Mouse (Mus musculus) kidney, embryonic 16.5 days (tissue): Measurements from ENCODE around the gene Slc12a8. TPM values are rescaled to one million over a fixed set of nuclear protein-coding genes. Genes with fewer than 3 reads are reported as not detected.

Experiments
- ATAC-seq: fragments of 200-750 bp; cut with Nextera tagmentation; 2 replicates; pipeline ENCODE4 v1.8.0; 2017; ENCODE audit warnings: moderate TSS enrichment; ENCODE audit not compliant: low FRiP score, low TSS enrichment
- H3K27ac ChIP-seq: fragments of 300-500 bp; sonication (generic); 2 replicates; pipeline ENCODE4 v1.5.1; 2014; ENCODE audit warnings: low read length
- H3K27me3 ChIP-seq: fragments of 300-500 bp; sonication (generic); 2 replicates; pipeline ENCODE4 v1.6.1; 2014; ENCODE audit warnings: low read length, control low read depth, mixed read lengths; ENCODE audit not compliant: insufficient read depth
- H3K36me3 ChIP-seq: fragments of 300-500 bp; sonication (generic); 2 replicates; pipeline ENCODE4 v1.6.1; 2014; ENCODE audit warnings: low read length, control low read depth, mixed read lengths; ENCODE audit not compliant: insufficient read depth
- H3K4me1 ChIP-seq: fragments of 300-500 bp; sonication (generic); 2 replicates; pipeline ENCODE4 v1.6.1; 2014; ENCODE audit warnings: low read length, control low read depth, mixed read lengths; ENCODE audit not compliant: insufficient read depth
- H3K4me2 ChIP-seq: fragments of 300-500 bp; sonication (generic); replicated peaks from 2 replicates; pipeline ENCODE4 v1.6.1; 2014; ENCODE audit warnings: low read depth, low read length
- H3K4me3 ChIP-seq: fragments of 300-500 bp; sonication (generic); 2 replicates; pipeline ENCODE4 v1.5.1; 2014; ENCODE audit warnings: mild to moderate bottlenecking, low read length
- H3K9ac ChIP-seq: fragments of 300-500 bp; sonication (generic); replicated peaks from 2 replicates; pipeline ENCODE4 v1.6.1; 2014; ENCODE audit warnings: low read length
- H3K9me3 ChIP-seq: fragments of 300-500 bp; sonication (generic); 2 replicates; pipeline ENCODE4 v1.6.1; 2016; ENCODE audit warnings: low read length, control low read depth
- whole genome bisulfite sequencing: fragments of 180-500 bp; shearing (Covaris S2); extraction: QIAGEN DNeasy Blood & Tissue Kit; methylation state at CpG from one replicate; pipeline ENCODE4 v1.1.7; 2014; 5-methylcytosine and 5-hydroxymethylcytosine counted together
- polyA plus RNA-seq: library from polyadenylated mRNA; unstranded; fragments of >200 nt; fragmentation: Nextera tagmentation; extraction: Ambion mirVana; gene quantifications from 2 replicates; pipeline ENCODE4 v1.2.1, GENCODE M21; 2015

The Slc12a8 gene
- polyA plus RNA-seq, 1 experiment from 2014 or later, result 0.92 TPM

DNA sequence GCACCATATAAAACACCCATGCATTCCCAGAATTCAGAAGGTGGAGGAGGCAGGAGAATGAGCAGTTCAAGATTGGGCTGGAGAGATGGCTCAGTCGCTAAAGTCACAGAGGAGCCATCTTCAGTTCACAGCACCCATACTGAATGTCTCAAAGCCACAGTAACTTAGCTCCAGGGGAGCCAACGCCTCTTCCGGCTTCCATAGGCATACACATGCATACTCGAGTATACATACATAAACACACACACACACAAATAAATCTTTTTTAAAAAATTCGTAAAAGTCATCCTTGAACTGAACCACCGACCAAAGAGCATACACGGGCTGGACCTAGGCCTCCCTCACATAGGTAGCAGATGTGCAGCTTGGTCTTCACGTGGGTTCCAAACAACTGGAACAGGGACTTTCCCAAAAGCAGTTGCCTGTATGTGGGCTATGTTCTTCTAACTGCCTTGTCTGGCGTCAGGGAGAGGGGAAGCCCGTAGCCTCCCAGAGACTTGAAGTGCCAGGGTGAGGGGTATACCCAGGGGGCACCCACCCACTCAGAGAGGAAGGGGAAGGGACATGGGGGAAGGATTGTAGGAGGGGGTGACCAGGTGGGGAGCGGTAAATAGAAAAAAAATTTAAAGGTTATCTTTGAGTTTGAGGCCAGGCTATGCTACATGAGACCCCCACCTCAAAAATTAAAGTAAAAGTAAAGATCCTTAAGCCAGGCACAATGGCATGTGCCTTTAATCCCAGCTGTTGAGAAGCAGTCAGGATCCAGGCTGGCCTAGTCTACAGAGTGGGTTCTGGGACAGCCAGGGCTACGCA, 191.7 kb downstream of the Slc12a8 start:
- no peak overlapping the region for H3K4me2 ChIP-seq
- no peak overlapping the region for H3K27ac ChIP-seq
- H3K9me3 ChIP-seq, result no peaks in the 10 kb centered on the region
- WGBS, result 89% methylated on average over 12 of the region's 12 CpGs
- no peaks in the 10 kb centered on the region for H3K27me3 ChIP-seq
- peaks cover 14% of the 10 kb centered on the region for H3K4me1 ChIP-seq
- no peak for ATAC-seq
- H3K36me3 ChIP-seq, result no peaks in the 10 kb centered on the region
- H3K9ac ChIP-seq, result no peak overlapping the region
- no peak overlapping the region for H3K4me3 ChIP-seq

Other genes with a start within 250 kb of the Slc12a8 start
- gene Zfp148, start 136.5 kb upstream of the Slc12a8 start, polyA plus RNA-seq, result 59.0 and 60.1 TPM in 2 replicates
- gene Heg1, start 167.0 kb downstream of the Slc12a8 start, polyA plus RNA-seq, result 14.3 and 17.3 TPM in 2 replicates